21 mouse cellular contexts compared by ENCODE assay signal in genomic region chr6:83027293-83027692, GRCm38 (mm10). TPM values are rescaled to one million over a fixed set of nuclear protein-coding genes. Genes with fewer than 3 reads are reported as not detected.
DNase-seq lines count a peak whose midpoint lies in the region; ATAC-seq and TF ChIP-seq lines count a peak whose summit lies in the region.
"Had no signal": no experiment of that assay in that cellular context is flagged by ENCODE, and none has a peak within 500 bp of the region (broad histone marks: within the 10 kb centered on the region; RNA-seq: fewer than 3 reads in every experiment).

No protein-coding gene starts in this region.

- intact Hi-C loops in gastrocnemius, adult 2 months (cut with DNase I) = no loop called here

- H3K27me3 ChIP-seq in lung, embryonic 16.5 days (ENCODE audit: control insufficient read depth, insufficient read depth, low read depth, low read length) = no peaks in the 10 kb centered on the region
- H3K27me3 ChIP-seq in liver, embryonic 16.5 days (ENCODE audit: control insufficient read depth, insufficient read depth, low read depth, low read length) = peaks cover 7% of the 10 kb centered on the region

- peak overlapping the region; percentile 68 for H3K27ac ChIP-seq in gastrocnemius, adult 2 months
- H3K27ac ChIP-seq in lung, embryonic 16.5 days (ENCODE audit: low read length) = no peak overlapping the region
- H3K27ac ChIP-seq in embryonic fibroblast, embryonic 13.5 days (ENCODE audit: insufficient read depth, low read length) = peak overlapping the region; percentile 47
- 0 out of 2 replicates have a peak overlapping the region, but pooled peaks have one; percentile 9 for H3K27ac ChIP-seq in liver, embryonic 16.5 days (ENCODE audit: low read length)
- H3K27ac ChIP-seq: hindbrain, embryonic 14.5 days; macrophage; neural tube, embryonic 13.5 days had no signal

- H3K9me3 ChIP-seq in lung, embryonic 16.5 days (ENCODE audit: control insufficient read depth, low read length) = no peaks in the 10 kb centered on the region
- no peaks in the 10 kb centered on the region for H3K9me3 ChIP-seq in liver, embryonic 16.5 days (replicated peaks; ENCODE audit: control insufficient read depth, low read length)
- H3K9me3 ChIP-seq: heart, embryonic 12.5 days; neural tube, embryonic 13.5 days had no signal

- DNase-seq in gastrocnemius, adult 2 months = no peak
- DNase-seq in gastrocnemius, postnatal 10 days = no peak
- no peak for DNase-seq in lung, adult 2 months
- no peak for DNase-seq in kidney, postnatal 36 days
- no peak for DNase-seq in gastrocnemius, adult 18-20 months (ENCODE audit: low spot score)
- DNase-seq: adrenal gland, postnatal 10 days; cerebellum, adult 11-12 months; cerebellum, postnatal 25 days; forebrain, postnatal 0 days; heart, postnatal 14 days; kidney, adult 9 months; kidney, postnatal 25 days; midbrain, embryonic 14.5 days had no signal

- no peaks in the 10 kb centered on the region for H3K36me3 ChIP-seq in lung, embryonic 16.5 days (ENCODE audit: control insufficient read depth, insufficient read depth, low read length)
- peaks cover 6% of the 10 kb centered on the region; the same call in 1 of the 2 replicates for H3K36me3 ChIP-seq in liver, embryonic 16.5 days (ENCODE audit: control insufficient read depth, insufficient read depth)
- H3K36me3 ChIP-seq: neural tube, embryonic 13.5 days had no signal

- 78% methylated on average over 8 of the region's 8 CpGs for WGBS in lung, embryonic 16.5 days
- WGBS in lung, adult 2 months = 83% methylated on average over 8 of the region's 8 CpGs
- 77% methylated on average over 8 of the region's 8 CpGs for WGBS in liver, embryonic 16.5 days (ENCODE audit: insufficient replicate concordance)

- peaks cover 14% of the 10 kb centered on the region for H3K4me1 ChIP-seq in lung, embryonic 16.5 days (replicated peaks; ENCODE audit: control insufficient read depth, insufficient read depth, low read length)
- no peaks in the 10 kb centered on the region; the same call in 1 of the 2 replicates for H3K4me1 ChIP-seq in lung, adult 2 months (ENCODE audit: control insufficient read depth, insufficient read depth, low read length)
- peaks cover 38% of the 10 kb centered on the region for H3K4me1 ChIP-seq in embryonic fibroblast, embryonic 13.5 days (ENCODE audit: control insufficient read depth, insufficient read depth, low read length)
- H3K4me1 ChIP-seq in liver, embryonic 16.5 days (ENCODE audit: control insufficient read depth, low read depth, low read length) = peaks cover 43% of the 10 kb centered on the region

- H3K4me2 ChIP-seq in lung, embryonic 16.5 days (ENCODE audit: low read depth, low read length) = no peak overlapping the region
- no peak overlapping the region for H3K4me2 ChIP-seq in liver, embryonic 16.5 days (ENCODE audit: low read depth, low read length)
- H3K4me2 ChIP-seq: heart, embryonic 12.5 days; hindbrain, embryonic 14.5 days; neural tube, embryonic 13.5 days had no signal

- H3K9ac ChIP-seq in lung, embryonic 16.5 days (ENCODE audit: low read length) = peak overlapping the region; percentile 45; the same call in 1 of the 2 replicates
- no peak overlapping the region for H3K9ac ChIP-seq in liver, embryonic 16.5 days (ENCODE audit: low read depth, low read length)
- H3K9ac ChIP-seq: forebrain, postnatal 0 days; heart, embryonic 12.5 days; hindbrain, embryonic 14.5 days; neural tube, embryonic 13.5 days had no signal

- TF ChIP-seq POLR2A in lung, adult 2 months (IDR thresholded peaks at IDR 0.05; ENCODE audit: borderline replicate concordance, extremely low read depth, low read depth, low read length) = no peak
- no peak for TF ChIP-seq POLR2A in embryonic fibroblast, embryonic 13.5 days (IDR thresholded peaks at IDR 0.05; ENCODE audit: low read depth, low read length)

- no peak for ATAC-seq in lung, embryonic 16.5 days (ENCODE audit: low read depth)
- ATAC-seq in liver, embryonic 16.5 days (ENCODE audit: low read depth) = no peak
- ATAC-seq: activated CD4-positive, CD25-positive, alpha-beta regulatory T cell, adult 4 months; forebrain, postnatal 0 days had no signal

- H3K4me3 ChIP-seq in gastrocnemius, adult 2 months = no peak overlapping the region
- H3K4me3 ChIP-seq in lung, embryonic 16.5 days (ENCODE audit: low read length) = no peak overlapping the region
- no peak overlapping the region for H3K4me3 ChIP-seq in lung, adult 2 months (replicated peaks; ENCODE audit: extremely low read depth, low read depth, low read length)
- H3K4me3 ChIP-seq in embryonic fibroblast, embryonic 13.5 days (ENCODE audit: insufficient read depth, low read length) = no peak overlapping the region
- H3K4me3 ChIP-seq in liver, embryonic 16.5 days (ENCODE audit: low read depth, low read length) = no peak overlapping the region
- H3K4me3 ChIP-seq: heart, embryonic 12.5 days; neural tube, embryonic 13.5 days had no signal

- TF ChIP-seq CTCF in gastrocnemius, adult 2 months (IDR thresholded peaks at IDR 0.05) = no peak
- no peak for TF ChIP-seq CTCF in lung, adult 2 months (IDR thresholded peaks at IDR 0.05; ENCODE audit: insufficient read depth, low read length)
- no peak for TF ChIP-seq CTCF in embryonic fibroblast, embryonic 13.5 days (IDR thresholded peaks at IDR 0.05; ENCODE audit: borderline replicate concordance, insufficient read depth, low read length)

RNA-seq across cellular contexts. Expression of gene Dok1, which starts 6.0 kb away (rescaled TPM):
- 1 to 10 TPM; 1.3 to 4.1 TPM for total RNA-seq in gastrocnemius, adult 2 months (2021)
- total RNA-seq in gastrocnemius, postnatal 10 days (2021) = 10 to 100 TPM in 1 of 2 experiments, 1 to 10 TPM in 1; 6.2 to 10.7 TPM
- 16.7 and 17.6 TPM in 2 replicates for polyA plus RNA-seq in lung, embryonic 16.5 days (2015; fragmentation: Nextera tagmentation; extraction: Ambion mirVana)
- polyA plus RNA-seq in lung, adult 2 months (2012; rRNA removed) = 12.6 and 15.1 TPM in 2 replicates
- 37.9 and 56.4 TPM in 2 replicates for polyA plus RNA-seq in embryonic fibroblast, embryonic 13.5 days (2011; ENCODE audit: insufficient read length, low read depth, missing spikeins)
- 15.7 and 16.1 TPM in 2 replicates for polyA plus RNA-seq in liver, embryonic 16.5 days (2015; fragmentation: Nextera tagmentation; extraction: Ambion mirVana)
- 1 to 10 TPM; 1.1 to 1.4 TPM for total RNA-seq in gastrocnemius, adult 18-20 months (2021)

RNA-seq across cellular contexts. Expression of gene Loxl3, which starts 6.7 kb away (rescaled TPM):
- 1 to 10 TPM; 2.1 to 3.5 TPM for total RNA-seq in gastrocnemius, adult 2 months (2021)
- 10 to 100 TPM; 10.5 to 11.9 TPM for total RNA-seq in gastrocnemius, postnatal 10 days (2021)
- polyA plus RNA-seq in lung, embryonic 16.5 days (2015; fragmentation: Nextera tagmentation; extraction: Ambion mirVana) = 25.5 and 26.0 TPM in 2 replicates
- 6.7 and 8.5 TPM in 2 replicates for polyA plus RNA-seq in lung, adult 2 months (2012; rRNA removed)
- 124 and 241 TPM in 2 replicates for polyA plus RNA-seq in embryonic fibroblast, embryonic 13.5 days (2011; ENCODE audit: insufficient read length, low read depth, missing spikeins)
- 1.9 and 2.1 TPM in 2 replicates for polyA plus RNA-seq in liver, embryonic 16.5 days (2015; fragmentation: Nextera tagmentation; extraction: Ambion mirVana)
- 1 to 10 TPM; 1.2 to 1.4 TPM for total RNA-seq in gastrocnemius, adult 18-20 months (2021)

RNA-seq across cellular contexts. Expression of gene Aup1, which starts 27.0 kb away (rescaled TPM):
- total RNA-seq in gastrocnemius, adult 2 months (2021) = 100 to 1,000 TPM in 1 of 2 experiments, 10 to 100 TPM in 1; 94.5 to 101 TPM
- 10 to 100 TPM; 66.9 to 70.7 TPM for total RNA-seq in gastrocnemius, postnatal 10 days (2021)
- 195 and 211 TPM in 2 replicates for polyA plus RNA-seq in lung, embryonic 16.5 days (2015; fragmentation: Nextera tagmentation; extraction: Ambion mirVana)
- 389 and 538 TPM in 2 replicates for polyA plus RNA-seq in lung, adult 2 months (2012; rRNA removed)
- 129 and 133 TPM in 2 replicates for polyA plus RNA-seq in embryonic fibroblast, embryonic 13.5 days (2011; ENCODE audit: insufficient read length, low read depth, missing spikeins)
- 180 and 190 TPM in 2 replicates for polyA plus RNA-seq in liver, embryonic 16.5 days (2015; fragmentation: Nextera tagmentation; extraction: Ambion mirVana)
- 100 to 1,000 TPM in 1 of 2 experiments, 10 to 100 TPM in 1; 94.0 to 101 TPM for total RNA-seq in gastrocnemius, adult 18-20 months (2021)

RNA-seq across cellular contexts. Expression of gene Htra2, which starts 27.8 kb away (rescaled TPM):
- total RNA-seq in gastrocnemius, adult 2 months (2021) = 10 to 100 TPM; 14.1 to 21.5 TPM
- total RNA-seq in gastrocnemius, postnatal 10 days (2021) = 10 to 100 TPM; 23.8 to 28.4 TPM
- 61.8 and 64.9 TPM in 2 replicates for polyA plus RNA-seq in lung, embryonic 16.5 days (2015; fragmentation: Nextera tagmentation; extraction: Ambion mirVana)
- 47.7 and 49.3 TPM in 2 replicates for polyA plus RNA-seq in lung, adult 2 months (2012; rRNA removed)
- polyA plus RNA-seq in embryonic fibroblast, embryonic 13.5 days (2011; ENCODE audit: insufficient read length, low read depth, missing spikeins) = 56.3 and 60.8 TPM in 2 replicates
- 72.0 and 72.4 TPM in 2 replicates for polyA plus RNA-seq in liver, embryonic 16.5 days (2015; fragmentation: Nextera tagmentation; extraction: Ambion mirVana)
- total RNA-seq in gastrocnemius, adult 18-20 months (2021) = 10 to 100 TPM; 15.3 to 17.4 TPM

RNA-seq across cellular contexts. Expression of gene Dqx1, which starts 30.4 kb away (rescaled TPM):
- 1 to 10 TPM in 1 of 2 experiments, under 1 TPM in 1; 0.20 to 1.1 TPM for total RNA-seq in gastrocnemius, adult 2 months (2021)
- total RNA-seq in gastrocnemius, postnatal 10 days (2021) = under 1 TPM; 0.42 to 0.65 TPM
- 1.9 and 2.0 TPM in 2 replicates for polyA plus RNA-seq in lung, embryonic 16.5 days (2015; fragmentation: Nextera tagmentation; extraction: Ambion mirVana)
- polyA plus RNA-seq in lung, adult 2 months (2012; rRNA removed) = 3.6 and 4.3 TPM in 2 replicates
- polyA plus RNA-seq in embryonic fibroblast, embryonic 13.5 days (2011; ENCODE audit: insufficient read length, low read depth, missing spikeins) = 0.25 and 0.84 TPM in 2 replicates
- 9.0 and 9.3 TPM in 2 replicates for polyA plus RNA-seq in liver, embryonic 16.5 days (2015; fragmentation: Nextera tagmentation; extraction: Ambion mirVana)
- under 1 TPM; 0.27 to 0.45 TPM for total RNA-seq in gastrocnemius, adult 18-20 months (2021)
